Mouse (Mus musculus): Measurements from ENCODE around the gene Mxra8. TPM values are rescaled to one million over a fixed set of nuclear protein-coding genes. Genes with fewer than 3 reads are reported as not detected.
A peak's percentile ranks its signal among the peaks of the same experiment; 100 is the strongest.

Gene Mxra8
- polyA plus RNA-seq, 1 experiment from 2014 or later = 28.8 TPM

- Histone ChIP-seq H3K4me1 (replicated peaks; ENCODE audit: control insufficient read depth, insufficient read depth, low read length) (peaks cover 7% of the 10 kb centered on the region; the same call in 1 of the 2 replicates), H3K27me3 (ENCODE audit: control insufficient read depth, insufficient read depth, low read length) (no peaks in the 10 kb centered on the region), H3K4me3 (ENCODE audit: low read depth, low read length) (no peak overlapping the region), H3K27ac (ENCODE audit: low read depth, low read length) (no peak overlapping the region), H3K9me3 (ENCODE audit: control insufficient read depth, low read length) (no peaks in the 10 kb centered on the region), H3K36me3 (ENCODE audit: control insufficient read depth, insufficient read depth, low read length) (no peaks in the 10 kb centered on the region; the same call in none of the 2 replicates), H3K9ac (ENCODE audit: low read length) (no peak overlapping the region), H3K4me2 (ENCODE audit: low read depth, low read length, severe bottlenecking) (no peak overlapping the region)
- DNase-seq (ENCODE audit: low spot score) (no peak), ATAC-seq (replicated peaks; ENCODE audit: low FRiP score) (no peak)
- 89% methylated on average over 3 of the region's 3 CpGs for WGBS
Observed at GRCm38 (mm10) chr4:155807841-155808240, 31.6 kb upstream of the Mxra8 start.

- ATAC-seq (replicated peaks; ENCODE audit: low FRiP score) (peak; percentile 99), DNase-seq (ENCODE audit: low spot score) (peak; percentile 98)
- WGBS = 1% methylated on average over 59 of the region's 60 CpGs
- peaks cover 8% of the 10 kb centered on the region for H3K4me1 ChIP-seq (replicated peaks; ENCODE audit: control insufficient read depth, insufficient read depth, low read length)
- H3K4me3 ChIP-seq (ENCODE audit: low read depth, low read length) = peak within 1 kb of the TSS; percentile 100
- H3K9ac ChIP-seq (ENCODE audit: low read length) = peak within 1 kb of the TSS; percentile 99
- no peaks in the 10 kb centered on the region for H3K27me3 ChIP-seq (ENCODE audit: control insufficient read depth, insufficient read depth, low read length)
- H3K4me2 ChIP-seq (ENCODE audit: low read depth, low read length, severe bottlenecking) = peak within 1 kb of the TSS; percentile 97
- peak within 1 kb of the TSS; percentile 71 for H3K27ac ChIP-seq (ENCODE audit: low read depth, low read length)
- H3K9me3 ChIP-seq (ENCODE audit: control insufficient read depth, low read length) = no peaks in the 10 kb centered on the region
- peaks cover 7% of the 10 kb centered on the region for H3K36me3 ChIP-seq (ENCODE audit: control insufficient read depth, insufficient read depth, low read length)
Observed at GRCm38 (mm10) chr4:155811929-155812664, 27.4 kb upstream of the Mxra8 start, which contains the start of gene Ccnl2. Ccnl2 (plus strand) TSS chr4:155812489.

DNA sequence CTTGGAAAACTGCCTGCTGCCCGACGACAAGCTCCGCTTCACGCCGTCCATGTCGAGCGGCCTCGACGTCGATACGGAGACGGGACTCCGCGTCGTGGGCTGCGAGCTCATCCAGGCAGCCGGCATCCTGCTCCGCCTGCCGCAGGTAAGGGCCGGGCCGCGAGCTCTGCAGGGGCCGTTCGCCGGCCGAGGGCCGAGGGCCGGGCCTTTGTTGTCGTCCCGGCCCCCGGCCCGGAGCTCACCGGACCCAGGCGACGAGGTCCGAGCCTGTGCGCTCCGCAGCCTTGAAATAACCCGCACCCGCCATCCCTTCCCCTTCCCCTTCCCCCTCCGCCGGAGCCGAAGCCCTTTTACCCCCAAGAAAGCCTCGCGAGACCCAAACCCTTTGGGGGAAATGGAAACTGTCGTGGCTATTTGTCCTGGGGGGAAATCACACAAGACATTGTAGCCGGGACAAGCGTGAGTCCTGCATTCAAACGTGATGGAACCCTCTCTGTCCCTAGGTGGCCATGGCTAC lies 26.8 kb upstream of the Mxra8 start:
- under 1% methylated on average over 49 of the region's 49 CpGs for WGBS
- Histone ChIP-seq H3K27me3 (ENCODE audit: control insufficient read depth, insufficient read depth, low read length) (no peaks in the 10 kb centered on the region), H3K4me1 (replicated peaks; ENCODE audit: control insufficient read depth, insufficient read depth, low read length) (peaks cover 8% of the 10 kb centered on the region), H3K9ac (ENCODE audit: low read length) (peak overlapping the region; percentile 99), H3K4me2 (ENCODE audit: low read depth, low read length, severe bottlenecking) (peak overlapping the region; percentile 97), H3K4me3 (ENCODE audit: low read depth, low read length) (peak overlapping the region; percentile 100), H3K9me3 (ENCODE audit: control insufficient read depth, low read length) (no peaks in the 10 kb centered on the region), H3K36me3 (ENCODE audit: control insufficient read depth, insufficient read depth, low read length) (peaks cover 7% of the 10 kb centered on the region), H3K27ac (ENCODE audit: low read depth, low read length) (peak overlapping the region; percentile 71)
- ATAC-seq (replicated peaks; ENCODE audit: low FRiP score) = peak; percentile 40
- DNase-seq (ENCODE audit: low spot score) = no peak

- H3K36me3 ChIP-seq (ENCODE audit: control insufficient read depth, insufficient read depth, low read length) = peaks cover 22% of the 10 kb centered on the region
- no peak overlapping the region for H3K9ac ChIP-seq (ENCODE audit: low read length)
- H3K4me2 ChIP-seq (ENCODE audit: low read depth, low read length, severe bottlenecking) = no peak overlapping the region
- no peaks in the 10 kb centered on the region for H3K27me3 ChIP-seq (ENCODE audit: control insufficient read depth, insufficient read depth, low read length)
- ATAC-seq (replicated peaks; ENCODE audit: low FRiP score) (no peak), DNase-seq (ENCODE audit: low spot score) (no peak)
- 83% methylated on average over 4 of the region's 4 CpGs for WGBS
- H3K27ac ChIP-seq (ENCODE audit: low read depth, low read length) = no peak overlapping the region
- H3K4me1 ChIP-seq (replicated peaks; ENCODE audit: control insufficient read depth, insufficient read depth, low read length) = peaks cover 7% of the 10 kb centered on the region
- no peaks in the 10 kb centered on the region for H3K9me3 ChIP-seq (ENCODE audit: control insufficient read depth, low read length)
- H3K4me3 ChIP-seq (ENCODE audit: low read depth, low read length) = no peak overlapping the region
Observed at GRCm38 (mm10) chr4:155817533-155817932, 21.9 kb upstream of the Mxra8 start.

DNA sequence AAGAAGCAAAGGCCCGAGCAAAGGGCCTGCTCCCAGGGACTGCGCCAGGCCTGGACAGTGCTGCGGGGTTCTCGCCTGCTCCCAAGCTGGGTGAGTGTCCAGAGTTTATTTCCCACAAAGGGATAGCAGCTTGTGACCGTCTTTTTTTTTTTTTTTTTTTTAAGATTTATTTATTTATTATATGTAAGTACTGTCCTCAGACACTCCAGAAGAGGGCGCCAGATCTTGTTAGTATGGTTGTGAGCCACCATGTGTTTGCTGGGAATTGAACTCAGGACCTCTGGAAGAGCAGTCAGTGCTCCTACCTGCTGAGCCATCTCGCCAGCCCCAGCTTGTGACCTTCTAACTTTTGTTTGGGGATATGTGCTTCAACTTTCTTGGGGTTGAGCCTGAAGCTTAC lies 18.5 kb upstream of the Mxra8 start:
- ATAC-seq (replicated peaks; ENCODE audit: low FRiP score) (no peak), DNase-seq (ENCODE audit: low spot score) (no peak)
- WGBS = 87% methylated on average over 7 of the region's 7 CpGs
- H3K4me3 ChIP-seq (ENCODE audit: low read depth, low read length) = no peak overlapping the region
- no peaks in the 10 kb centered on the region for H3K9me3 ChIP-seq (ENCODE audit: control insufficient read depth, low read length)
- H3K4me2 ChIP-seq (ENCODE audit: low read depth, low read length, severe bottlenecking) = no peak overlapping the region
- H3K9ac ChIP-seq (ENCODE audit: low read length) = no peak overlapping the region
- H3K27ac ChIP-seq (ENCODE audit: low read depth, low read length) = no peak overlapping the region
- peaks cover 43% of the 10 kb centered on the region for H3K36me3 ChIP-seq (ENCODE audit: control insufficient read depth, insufficient read depth, low read length)
- no peaks in the 10 kb centered on the region for H3K27me3 ChIP-seq (ENCODE audit: control insufficient read depth, insufficient read depth, low read length)
- no peaks in the 10 kb centered on the region for H3K4me1 ChIP-seq (replicated peaks; ENCODE audit: control insufficient read depth, insufficient read depth, low read length)

DNA sequence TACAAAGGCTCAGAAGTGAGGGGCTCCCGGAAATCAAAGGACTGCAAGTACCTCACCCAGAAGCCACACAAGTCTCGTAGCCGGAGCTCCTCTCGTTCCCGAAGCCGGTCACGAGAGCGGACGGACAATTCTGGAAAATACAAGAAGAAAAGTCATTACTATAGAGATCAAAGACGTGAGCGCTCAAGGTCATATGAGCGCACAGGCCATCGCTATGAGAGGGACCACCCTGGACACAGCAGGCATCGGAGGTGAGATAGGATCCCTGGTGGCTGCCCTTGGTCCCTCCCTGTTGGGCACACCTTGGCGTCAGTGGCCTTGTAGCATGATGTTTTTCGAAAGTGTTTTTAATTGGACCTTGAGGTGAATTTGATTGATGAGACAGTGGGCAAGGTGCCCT lies 16.0 kb upstream of the Mxra8 start:
- Histone ChIP-seq H3K9ac (ENCODE audit: low read length) (no peak overlapping the region), H3K27me3 (ENCODE audit: control insufficient read depth, insufficient read depth, low read length) (no peaks in the 10 kb centered on the region), H3K4me3 (ENCODE audit: low read depth, low read length) (no peak overlapping the region), H3K4me1 (replicated peaks; ENCODE audit: control insufficient read depth, insufficient read depth, low read length) (no peaks in the 10 kb centered on the region), H3K27ac (ENCODE audit: low read depth, low read length) (no peak overlapping the region), H3K36me3 (ENCODE audit: control insufficient read depth, insufficient read depth, low read length) (peaks cover 37% of the 10 kb centered on the region), H3K4me2 (ENCODE audit: low read depth, low read length, severe bottlenecking) (no peak overlapping the region), H3K9me3 (ENCODE audit: control insufficient read depth, low read length) (no peaks in the 10 kb centered on the region)
- ATAC-seq (replicated peaks; ENCODE audit: low FRiP score) (no peak), DNase-seq (ENCODE audit: low spot score) (no peak)
- WGBS = 96% methylated on average over 16 of the region's 16 CpGs

GRCm38 (mm10) chr4:155829866-155830265 lies 9.6 kb upstream of the Mxra8 start:
- no peaks in the 10 kb centered on the region for H3K27me3 ChIP-seq (ENCODE audit: control insufficient read depth, insufficient read depth, low read length)
- DNase-seq (ENCODE audit: low spot score) (no peak), ATAC-seq (replicated peaks; ENCODE audit: low FRiP score) (no peak)
- H3K4me2 ChIP-seq (ENCODE audit: low read depth, low read length, severe bottlenecking) = no peak overlapping the region
- 95% methylated on average over 4 of the region's 4 CpGs for WGBS
- H3K9me3 ChIP-seq (ENCODE audit: control insufficient read depth, low read length) = no peaks in the 10 kb centered on the region
- no peak overlapping the region for H3K27ac ChIP-seq (ENCODE audit: low read depth, low read length)
- no peak overlapping the region for H3K9ac ChIP-seq (ENCODE audit: low read length)
- H3K4me3 ChIP-seq (ENCODE audit: low read depth, low read length) = no peak overlapping the region
- H3K4me1 ChIP-seq (replicated peaks; ENCODE audit: control insufficient read depth, insufficient read depth, low read length) = peaks cover 12% of the 10 kb centered on the region
- H3K36me3 ChIP-seq (ENCODE audit: control insufficient read depth, insufficient read depth, low read length) = peaks cover 11% of the 10 kb centered on the region; the same call in 1 of the 2 replicates

DNA sequence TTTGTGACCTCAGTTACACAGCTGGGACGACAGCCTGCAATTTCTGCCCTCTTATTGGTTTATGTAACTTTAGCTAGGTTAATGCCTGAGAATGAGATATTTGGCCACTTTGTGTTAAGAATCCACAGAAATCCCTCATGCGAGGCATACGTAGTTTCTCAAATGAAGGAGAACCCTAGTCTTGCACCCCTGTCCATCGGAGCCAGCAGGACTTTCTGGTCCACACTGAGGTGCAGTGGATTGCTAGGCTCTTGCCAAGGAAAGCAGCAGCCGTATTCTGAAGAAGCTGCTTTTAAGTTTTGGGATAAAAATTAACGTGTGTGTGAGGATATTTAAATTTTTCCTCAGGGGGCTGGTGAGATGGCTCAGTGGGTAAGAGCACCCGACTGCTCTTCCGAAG lies 8.9 kb upstream of the Mxra8 start:
- no peaks in the 10 kb centered on the region for H3K9me3 ChIP-seq (ENCODE audit: control insufficient read depth, low read length)
- ATAC-seq (replicated peaks; ENCODE audit: low FRiP score) (no peak), DNase-seq (ENCODE audit: low spot score) (no peak)
- peak overlapping the region; percentile 87 for H3K4me3 ChIP-seq (ENCODE audit: low read depth, low read length)
- H3K27me3 ChIP-seq (ENCODE audit: control insufficient read depth, insufficient read depth, low read length) = no peaks in the 10 kb centered on the region
- peaks cover 12% of the 10 kb centered on the region for H3K4me1 ChIP-seq (replicated peaks; ENCODE audit: control insufficient read depth, insufficient read depth, low read length)
- H3K36me3 ChIP-seq (ENCODE audit: control insufficient read depth, insufficient read depth, low read length) = peaks cover 4% of the 10 kb centered on the region; the same call in 1 of the 2 replicates
- no peak overlapping the region; the same call in 1 of the 2 replicates for H3K9ac ChIP-seq (ENCODE audit: low read length)
- peak overlapping the region; percentile 97; the same call in 1 of the 2 replicates for H3K4me2 ChIP-seq (ENCODE audit: low read depth, low read length, severe bottlenecking)
- whole genome bisulfite sequencing = 57% methylated on average over 8 of the region's 8 CpGs
- peak overlapping the region; percentile 79; the same call in 1 of the 2 replicates for H3K27ac ChIP-seq (ENCODE audit: low read depth, low read length)
